Comparison of ENCODE assay signal across 16 mouse cellular contexts in genomic region chr13:51087253-51087652, GRCm38 (mm10).
"Had no signal": no experiment of that assay in that cellular context is flagged by ENCODE, and none has a peak within 500 bp of the region (broad histone marks: within the 10 kb centered on the region; RNA-seq: fewer than 3 reads in every experiment).

No protein-coding gene starts in this region.

- H3K4me3 ChIP-seq: neural tube, embryonic 13.5 days; neural tube, embryonic 15.5 days; stomach, embryonic 15.5 days had no signal

- H3K4me2 ChIP-seq: neural tube, embryonic 13.5 days; neural tube, embryonic 15.5 days; stomach, embryonic 15.5 days had no signal

- DNase-seq: retina, postnatal 1 day; right cerebral cortex, adult 18-20 months; right cerebral cortex, postnatal 14 days; right cerebral cortex, postnatal 25 days; right cerebral cortex, postnatal 4 days; spleen, adult 18-20 months; thymus, adult 18-20 months; thymus, adult 2 months; thymus, postnatal 14 days; thymus, postnatal 25 days; thymus, postnatal 36 days; thymus, postnatal 4 days had no signal

- H3K27me3 ChIP-seq: neural tube, embryonic 13.5 days; neural tube, embryonic 15.5 days; stomach, embryonic 15.5 days had no signal

- H3K36me3 ChIP-seq: neural tube, embryonic 13.5 days; neural tube, embryonic 15.5 days; stomach, embryonic 15.5 days had no signal

- H3K4me1 ChIP-seq: neural tube, embryonic 13.5 days; neural tube, embryonic 15.5 days; stomach, embryonic 15.5 days had no signal

- H3K9me3 ChIP-seq: neural tube, embryonic 13.5 days; neural tube, embryonic 15.5 days; stomach, embryonic 15.5 days had no signal

- H3K27ac ChIP-seq: neural tube, embryonic 13.5 days; neural tube, embryonic 15.5 days; stomach, embryonic 15.5 days; stomach, postnatal 0 days had no signal

- H3K9ac ChIP-seq: neural tube, embryonic 13.5 days; neural tube, embryonic 15.5 days; stomach, embryonic 15.5 days had no signal
